Mouse (Mus musculus) right cerebral cortex, postnatal 4 days (tissue): ENCODE data around the gene Snx6.
"Not testable (repeated sequence)": the region's sequence is repeated elsewhere in the genome, so short reads cannot be mapped to it uniquely, and the experiment has no call there.

Experiments
- DNase-seq: peaks from one replicate; pipeline ENCODE4 v3.0.0-alpha.2; 2022

Gene Snx6

DNA sequence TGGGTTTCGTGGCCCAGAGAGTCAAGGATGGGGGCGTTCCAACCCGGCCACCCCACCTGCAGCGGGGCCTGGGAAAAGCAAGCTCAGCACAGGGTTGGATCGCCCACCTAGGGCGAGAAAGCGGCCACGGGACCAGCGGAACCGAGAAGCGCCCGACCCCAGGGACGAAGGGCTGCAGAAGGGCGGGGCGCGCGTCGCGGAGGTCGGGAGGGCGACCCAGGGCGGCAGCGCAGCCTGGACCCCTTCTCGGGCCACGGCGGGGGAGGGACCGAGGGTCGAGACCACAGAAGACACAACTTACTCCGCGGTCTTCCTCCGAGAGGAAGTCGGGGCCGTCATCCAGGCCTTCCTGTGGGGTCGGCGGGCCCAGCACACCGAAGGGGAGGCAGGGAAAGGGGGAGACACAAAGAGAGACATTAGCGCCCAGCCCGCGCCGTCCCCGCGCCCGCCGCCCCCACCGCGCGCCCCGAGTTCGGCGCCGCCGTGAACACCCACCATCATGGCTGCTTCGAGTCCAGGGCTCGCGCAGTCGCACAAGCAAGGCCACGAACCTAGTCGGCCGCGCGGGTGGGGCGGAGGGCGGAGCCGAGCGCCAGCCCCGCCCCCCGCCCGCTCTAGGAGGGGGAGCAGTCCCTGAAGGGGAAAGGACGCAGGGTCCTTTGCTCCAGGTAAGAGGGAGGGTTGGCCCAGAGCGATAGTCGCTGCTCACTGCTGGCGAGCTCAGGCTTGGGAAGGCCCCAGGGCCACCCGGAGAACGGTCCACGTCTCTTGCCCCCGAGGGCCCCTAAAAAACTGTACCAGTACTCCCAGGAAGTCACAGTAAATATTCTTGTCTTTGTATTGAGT is at the start of gene Snx6:
Gene Snx6 (minus strand): TSS at position 551 of the 846 bp plus-strand sequence.
- peak; percentile 87 for DNase-seq

- no peak for DNase-seq
These were observed 48.9 kb upstream of the Snx6 start for GRCm38 (mm10) chr12:54844415-54844814.

DNA sequence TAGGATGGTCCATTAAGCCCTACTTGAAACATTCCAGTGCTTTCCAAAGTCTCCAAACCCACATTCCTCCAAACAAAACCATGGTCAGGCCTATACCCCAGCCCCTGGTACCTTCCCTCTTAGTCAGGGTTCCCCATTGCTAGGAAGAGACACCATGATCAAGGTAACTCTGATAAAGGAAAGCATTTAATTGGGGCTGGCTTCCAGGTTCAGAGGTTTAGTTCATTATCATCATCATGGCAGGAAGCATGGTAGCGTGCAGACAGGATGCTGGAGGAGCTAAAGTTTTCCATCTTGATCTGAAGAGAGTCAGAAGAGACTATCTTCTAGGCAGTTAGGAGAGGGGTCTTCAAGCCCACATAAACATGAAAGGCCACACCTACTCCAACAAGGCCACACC is 46.1 kb upstream of the Snx6 start:
- no peak for DNase-seq

DNA sequence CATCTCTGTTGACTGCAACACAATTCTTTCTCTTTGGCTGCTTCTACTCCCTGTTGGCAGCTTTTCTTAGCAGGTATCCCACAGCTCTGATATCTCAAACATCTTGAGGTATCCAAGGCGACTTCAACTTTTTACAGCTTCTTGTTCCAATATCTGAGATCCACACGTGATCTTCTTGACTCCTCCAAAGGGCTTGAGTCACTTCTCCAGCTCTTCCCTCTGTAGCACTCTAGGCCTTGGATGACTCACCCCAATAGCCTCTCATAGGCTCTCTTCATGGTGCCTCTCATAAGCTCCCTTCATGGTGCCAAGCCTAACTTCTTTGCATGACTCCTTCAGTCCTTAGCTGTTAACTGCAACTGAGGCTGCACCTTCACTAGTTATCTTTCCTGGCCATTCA is 44.3 kb upstream of the Snx6 start:
- DNase-seq = no peak

DNA sequence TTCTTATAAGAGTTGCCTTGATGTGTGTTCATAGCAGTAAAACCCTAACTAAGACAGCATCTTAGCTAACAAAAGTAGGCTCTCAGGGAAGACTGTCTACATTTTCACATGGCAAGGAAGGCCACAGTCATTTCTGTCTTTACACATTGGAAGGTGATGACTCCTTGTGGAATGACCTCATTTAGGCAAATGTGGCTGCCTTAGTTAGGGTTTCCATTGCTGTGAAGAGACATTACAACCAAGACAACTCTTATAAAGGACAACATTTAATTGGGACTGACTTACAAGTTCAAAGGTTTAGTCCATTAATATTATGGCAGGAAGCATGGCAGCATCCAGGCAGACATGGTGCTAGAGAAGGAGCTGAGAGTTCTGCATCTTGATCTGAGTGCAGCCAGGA is 43.4 kb upstream of the Snx6 start:
- no peak for DNase-seq

GRCm38 (mm10) chr12:54835608-54836570 is 40.4 kb upstream of the Snx6 start:
- no peak for DNase-seq

GRCm38 (mm10) chr12:54834925-54835447 is 39.5 kb upstream of the Snx6 start:
- DNase-seq = peak; percentile 73

- DNase-seq = no peak
These were observed 38.4 kb upstream of the Snx6 start for GRCm38 (mm10) chr12:54833856-54834399.

DNA sequence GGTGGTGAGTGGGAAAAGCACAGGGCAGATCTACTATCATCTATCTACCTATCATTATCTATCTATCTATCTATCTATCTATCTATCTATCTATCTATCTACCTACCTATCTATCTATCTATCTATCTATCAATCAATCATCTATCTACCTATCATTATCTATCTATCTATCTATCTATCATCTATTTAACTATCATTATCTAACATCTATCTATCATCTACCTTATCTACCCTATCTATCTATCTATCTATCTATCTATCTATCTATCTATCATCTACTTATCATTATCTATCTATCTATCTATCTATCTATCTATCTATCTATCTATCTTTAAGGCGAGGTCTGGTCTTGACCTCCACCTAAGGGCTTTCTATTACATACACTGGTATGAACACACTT is 36.4 kb upstream of the Snx6 start:
- DNase-seq = not testable (repeated sequence)

- DNase-seq = peak; percentile 88
These were observed 35.1 kb upstream of the Snx6 start for GRCm38 (mm10) chr12:54830574-54830973.

DNA sequence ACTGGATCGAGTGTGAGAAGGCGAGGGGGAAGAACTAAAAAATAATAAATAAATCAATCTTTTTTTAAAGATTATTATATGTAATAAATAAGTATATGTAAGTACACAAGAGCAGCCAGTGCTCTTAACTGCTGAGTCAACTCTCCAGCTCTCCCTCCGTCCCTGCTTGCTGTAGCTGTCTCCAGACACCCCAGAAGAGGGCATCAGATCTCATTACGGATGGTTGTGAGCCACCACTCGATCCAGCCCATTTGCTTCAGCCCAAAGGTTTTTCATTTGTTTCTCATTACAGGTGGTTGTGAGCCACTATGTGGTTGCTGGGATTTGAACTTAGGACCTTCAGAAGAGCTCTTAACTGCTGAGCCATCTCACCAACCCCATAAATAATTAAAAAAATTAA is 34.4 kb upstream of the Snx6 start:
- DNase-seq = no peak

- no peak for DNase-seq
These were observed 32.5 kb upstream of the Snx6 start for GRCm38 (mm10) chr12:54828043-54828442.

DNA sequence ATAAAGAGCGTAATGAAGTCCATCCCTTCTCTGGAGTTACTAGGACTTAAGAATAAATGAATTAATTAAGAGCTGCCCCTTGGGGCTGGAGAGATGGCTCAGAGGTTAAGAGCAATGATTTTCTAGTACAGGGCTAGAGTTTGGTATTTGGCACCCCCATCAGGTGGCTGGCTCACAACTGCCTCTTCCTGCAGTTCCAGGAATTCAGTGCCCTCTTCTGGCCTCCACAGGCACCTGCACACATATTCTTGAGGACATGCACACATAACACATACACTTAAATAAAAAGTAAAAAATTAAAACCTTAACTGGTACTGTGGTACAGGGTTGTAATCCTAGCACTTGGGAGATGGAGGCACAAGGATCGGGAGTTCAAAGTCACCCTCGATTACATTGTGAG is 29.7 kb upstream of the Snx6 start:
- no peak for DNase-seq

GRCm38 (mm10) chr12:54822836-54823426 is 27.4 kb upstream of the Snx6 start:
- peak; percentile 85 for DNase-seq

DNA sequence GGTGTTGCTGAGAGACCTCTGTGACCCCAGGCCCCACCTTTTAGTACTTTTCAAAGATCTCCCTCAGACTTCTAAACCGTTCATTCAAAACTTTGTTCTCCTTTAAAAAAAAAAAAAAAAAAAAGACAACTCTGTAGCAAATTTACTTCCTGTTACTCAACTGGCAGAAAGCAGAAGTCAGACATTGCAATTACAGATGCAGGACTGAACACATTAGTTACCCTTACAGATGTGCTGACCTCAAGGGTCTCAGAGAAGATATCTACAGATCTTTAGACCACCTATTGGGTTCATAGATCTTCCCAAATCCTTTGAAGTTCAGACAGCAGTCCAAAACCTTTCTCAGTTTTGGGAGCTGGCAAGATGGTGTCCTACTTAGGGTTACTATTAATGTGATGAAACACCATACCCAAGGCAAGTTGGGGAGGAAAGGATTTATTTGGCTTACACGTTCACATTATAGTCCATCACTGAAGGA is 25.2 kb upstream of the Snx6 start:
- DNase-seq = no peak

DNA sequence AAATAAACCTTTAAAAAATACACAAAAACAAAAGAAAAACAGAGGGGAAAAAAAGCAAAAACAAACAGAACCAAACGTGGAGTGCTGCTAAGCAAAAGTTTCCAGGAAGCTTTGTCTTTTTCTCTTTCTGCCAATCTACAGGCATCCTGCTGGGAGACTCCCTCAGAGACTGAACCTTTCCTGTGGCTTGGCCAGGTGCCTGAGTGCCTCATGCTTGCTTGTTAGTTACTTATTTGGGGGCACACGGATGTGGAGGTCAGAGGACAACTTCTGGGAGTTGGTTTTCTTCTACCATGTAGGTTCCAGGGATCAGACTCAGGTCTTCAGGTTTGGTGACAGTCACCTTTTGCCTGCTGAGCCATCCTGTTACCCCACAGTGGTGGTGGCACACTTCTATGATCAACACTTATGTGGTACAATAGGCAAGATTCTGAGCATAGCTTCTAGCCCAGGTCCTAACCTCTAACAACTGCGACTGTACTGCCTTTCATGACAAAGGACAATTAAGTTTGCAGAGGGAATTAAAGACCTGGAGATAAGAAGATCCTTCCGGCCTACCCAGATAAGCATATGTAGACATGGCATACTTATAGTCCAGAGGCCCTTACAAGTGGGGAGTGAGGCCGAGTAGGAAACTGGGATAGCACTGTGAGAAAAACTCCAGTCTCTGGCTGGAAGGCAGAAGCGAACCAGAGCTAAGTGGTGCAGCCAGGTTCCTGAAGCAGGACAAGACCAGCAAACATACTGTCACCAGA is 23.9 kb upstream of the Snx6 start:
- no peak for DNase-seq

DNA sequence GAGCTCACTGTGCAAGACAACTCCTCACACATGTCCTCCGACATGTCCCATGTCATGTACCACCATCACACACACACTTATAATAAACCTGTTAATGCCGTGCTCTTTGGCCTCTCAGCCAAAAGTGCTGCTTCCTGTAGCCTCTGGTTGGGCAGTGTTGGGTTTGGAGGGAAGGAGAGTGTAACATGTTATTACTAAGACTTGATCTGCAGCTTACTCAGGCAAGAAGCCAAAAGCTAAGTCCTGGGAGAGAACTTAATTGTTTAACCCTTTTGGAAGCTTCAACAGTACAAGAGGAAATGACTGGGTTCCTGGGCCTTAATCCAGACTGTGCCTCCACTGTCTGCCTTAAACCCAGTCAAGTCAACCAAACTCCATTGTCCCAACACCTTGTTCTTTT is 14.6 kb upstream of the Snx6 start:
- no peak for DNase-seq

GRCm38 (mm10) chr12:54807481-54807880 is 12.0 kb upstream of the Snx6 start:
- DNase-seq = no peak

GRCm38 (mm10) chr12:54806131-54806530 is 10.6 kb upstream of the Snx6 start:
- no peak for DNase-seq

GRCm38 (mm10) chr12:54805254-54806002 is 9.9 kb upstream of the Snx6 start:
- DNase-seq = no peak

DNA sequence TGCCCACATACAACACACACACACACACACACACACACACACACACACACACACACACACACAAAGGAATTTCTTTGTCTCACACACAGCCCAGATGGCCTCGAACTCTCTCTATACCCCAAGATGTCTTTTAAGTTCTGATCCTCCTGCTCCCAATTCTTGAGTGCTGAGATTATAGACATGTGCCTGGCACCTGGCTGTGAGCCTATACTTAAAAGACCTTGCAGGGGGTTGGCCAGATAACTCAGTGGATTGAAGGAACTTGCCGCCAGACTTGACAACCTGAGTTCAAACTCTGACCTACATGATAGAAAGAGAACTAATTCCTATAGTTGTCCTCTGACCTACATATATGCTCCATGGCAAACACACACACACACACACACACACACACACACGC is 8.0 kb upstream of the Snx6 start:
- no peak for DNase-seq
